Mouse (Mus musculus): Measurements from ENCODE around the gene Spag5. TPM values are rescaled to one million over a fixed set of nuclear protein-coding genes. Genes with fewer than 3 reads are reported as not detected.
A peak's percentile ranks its signal among the peaks of the same experiment; 100 is the strongest.

The Spag5 gene
- polyA plus RNA-seq, 1 experiment from 2014 or later = 34.1 TPM

DNA sequence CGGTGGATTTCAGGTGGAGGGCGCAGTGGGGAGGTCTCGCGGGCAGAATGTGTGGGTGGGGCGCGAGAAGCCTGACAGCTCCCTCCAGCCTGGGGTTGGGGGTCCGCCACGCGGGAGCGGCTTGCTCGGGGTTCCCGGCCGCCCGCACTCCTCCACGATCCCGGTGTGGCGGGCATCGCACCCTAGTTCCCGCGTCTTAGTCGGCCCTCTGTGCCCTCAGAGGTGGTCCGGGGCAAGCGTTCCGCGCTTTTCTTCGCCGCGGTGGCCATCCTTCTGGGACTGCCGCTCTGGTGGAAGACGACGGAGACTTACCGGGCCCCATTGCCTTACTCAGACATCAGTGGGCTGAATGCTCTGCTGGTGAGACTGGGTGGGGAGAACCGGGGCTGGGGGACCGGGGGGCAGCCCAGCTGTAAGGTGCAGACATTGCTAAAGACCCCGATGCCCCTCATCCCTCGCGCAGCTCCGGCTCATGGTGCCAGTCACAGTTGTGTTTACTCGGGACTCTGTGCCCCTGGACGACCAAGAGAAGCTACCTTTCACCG lies 27.3 kb downstream of the Spag5 start:
- no peak for DNase-seq (ENCODE audit: low spot score)
- Histone ChIP-seq H3K9me3 (ENCODE audit: control insufficient read depth, low read length) (no peaks in the 10 kb centered on the region), H3K4me2 (ENCODE audit: low read length) (peak overlapping the region; percentile 91), H3K36me3 (ENCODE audit: control insufficient read depth, insufficient read depth, low read length) (peaks cover 9% of the 10 kb centered on the region), H3K4me1 (replicated peaks; ENCODE audit: control insufficient read depth, insufficient read depth, low read length) (peaks cover 7% of the 10 kb centered on the region), H3K27ac (ENCODE audit: low read depth) (no peak overlapping the region), H3K9ac (ENCODE audit: low read length) (peak overlapping the region; percentile 84), H3K4me3 (ENCODE audit: low read depth, low read length) (peak overlapping the region; percentile 79), H3K27me3 (replicated peaks; ENCODE audit: control insufficient read depth, insufficient read depth, low read length) (no peaks in the 10 kb centered on the region)
- 1% methylated on average over 41 of the region's 41 CpGs for WGBS
- peak; percentile 69 for ATAC-seq (replicated peaks; ENCODE audit: low FRiP score, low TSS enrichment, low read depth)

DNA sequence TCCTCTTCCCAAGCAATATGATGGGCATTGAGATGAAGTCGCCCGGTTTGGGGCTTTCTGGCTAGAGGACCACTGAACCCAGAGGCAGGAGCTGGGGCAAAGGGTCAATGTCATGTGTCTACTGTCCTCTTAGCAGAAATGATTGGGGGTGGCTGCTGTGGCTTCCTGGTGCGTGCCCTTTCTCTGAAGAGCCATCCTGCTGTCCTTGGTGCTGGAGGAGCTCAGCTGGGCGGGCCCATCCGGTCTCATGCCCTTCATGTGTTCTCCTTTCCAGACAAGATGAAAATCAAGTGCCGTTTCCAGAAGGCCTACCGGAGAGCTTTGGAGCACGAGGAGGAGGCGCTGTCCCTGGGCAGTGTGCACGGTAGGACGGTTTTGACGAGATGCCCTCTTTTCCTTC lies 31.3 kb downstream of the Spag5 start:
- Histone ChIP-seq H3K9me3 (ENCODE audit: control insufficient read depth, low read length) (no peaks in the 10 kb centered on the region), H3K36me3 (ENCODE audit: control insufficient read depth, insufficient read depth, low read length) (peaks cover 42% of the 10 kb centered on the region), H3K4me3 (ENCODE audit: low read depth, low read length) (no peak overlapping the region), H3K27me3 (replicated peaks; ENCODE audit: control insufficient read depth, insufficient read depth, low read length) (no peaks in the 10 kb centered on the region), H3K4me1 (replicated peaks; ENCODE audit: control insufficient read depth, insufficient read depth, low read length) (peaks cover 7% of the 10 kb centered on the region), H3K4me2 (ENCODE audit: low read length) (no peak overlapping the region), H3K9ac (ENCODE audit: low read length) (no peak overlapping the region), H3K27ac (ENCODE audit: low read depth) (no peak overlapping the region)
- WGBS = 95% methylated on average over 12 of the region's 12 CpGs
- DNase-seq (ENCODE audit: low spot score) (no peak), ATAC-seq (replicated peaks; ENCODE audit: low FRiP score, low TSS enrichment, low read depth) (no peak)

DNA sequence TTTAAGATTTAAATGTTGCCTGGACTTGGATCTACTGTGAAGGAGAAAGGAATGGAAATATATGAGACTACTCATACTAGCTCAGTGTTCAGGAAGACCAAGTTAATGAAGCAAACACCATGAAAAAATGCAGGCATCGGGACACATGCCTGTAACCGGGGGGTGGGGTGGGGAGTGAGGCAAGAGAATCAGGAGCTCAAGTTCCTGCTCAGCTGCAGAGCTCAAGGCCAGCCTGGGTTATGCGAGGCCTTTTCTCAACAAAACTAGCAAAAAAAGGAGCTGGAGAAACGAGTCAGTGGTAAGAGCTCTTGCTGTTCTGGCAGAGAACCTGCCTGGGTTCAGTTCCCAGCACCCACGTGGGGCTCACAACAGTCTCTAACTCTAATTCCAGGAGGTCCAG lies 32.7 kb downstream of the Spag5 start:
- WGBS = 91% methylated on average over 5 of the region's 5 CpGs

DNA sequence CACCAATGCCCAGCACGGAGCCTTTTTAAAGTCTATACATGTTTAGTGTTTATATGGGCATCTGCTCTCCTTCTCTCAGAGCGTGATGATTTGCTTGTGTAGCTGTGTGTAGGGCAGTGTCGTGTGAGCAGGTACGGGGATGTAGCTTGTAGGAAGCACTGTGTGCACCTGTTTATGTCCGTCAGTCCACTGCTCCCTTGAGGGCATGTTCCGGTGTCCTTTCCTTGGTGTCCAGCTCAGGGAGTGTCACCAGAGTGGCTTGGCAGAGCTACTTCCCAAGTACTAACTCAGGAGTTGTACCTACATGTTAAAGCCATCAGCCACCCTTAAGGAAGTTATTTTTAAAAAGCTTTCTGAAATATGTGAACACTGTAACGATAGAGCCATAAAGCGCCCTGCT lies 35.7 kb downstream of the Spag5 start:
- no peak overlapping the region for H3K4me3 ChIP-seq (ENCODE audit: low read depth, low read length)
- 93% methylated on average over 8 of the region's 8 CpGs for WGBS
- peaks cover 69% of the 10 kb centered on the region for H3K36me3 ChIP-seq (ENCODE audit: control insufficient read depth, insufficient read depth, low read length)
- no peak for DNase-seq (ENCODE audit: low spot score)
- H3K27me3 ChIP-seq (replicated peaks; ENCODE audit: control insufficient read depth, insufficient read depth, low read length) = no peaks in the 10 kb centered on the region
- no peaks in the 10 kb centered on the region for H3K9me3 ChIP-seq (ENCODE audit: control insufficient read depth, low read length)
- H3K27ac ChIP-seq (ENCODE audit: low read depth) = no peak overlapping the region
- no peak overlapping the region for H3K9ac ChIP-seq (ENCODE audit: low read length)
- H3K4me1 ChIP-seq (replicated peaks; ENCODE audit: control insufficient read depth, insufficient read depth, low read length) = no peaks in the 10 kb centered on the region
- ATAC-seq (replicated peaks; ENCODE audit: low FRiP score, low TSS enrichment, low read depth) = no peak
- no peak overlapping the region for H3K4me2 ChIP-seq (ENCODE audit: low read length)

More for the DNA sequence above, 32.7 kb downstream of the Spag5 start:
- Histone ChIP-seq H3K9me3 (ENCODE audit: control insufficient read depth, low read length) (no peaks in the 10 kb centered on the region), H3K4me3 (ENCODE audit: low read depth, low read length) (no peak overlapping the region), H3K4me1 (replicated peaks; ENCODE audit: control insufficient read depth, insufficient read depth, low read length) (peaks cover 4% of the 10 kb centered on the region), H3K36me3 (ENCODE audit: control insufficient read depth, insufficient read depth, low read length) (peaks cover 48% of the 10 kb centered on the region), H3K27me3 (replicated peaks; ENCODE audit: control insufficient read depth, insufficient read depth, low read length) (no peaks in the 10 kb centered on the region), H3K9ac (ENCODE audit: low read length) (no peak overlapping the region), H3K27ac (ENCODE audit: low read depth) (no peak overlapping the region), H3K4me2 (ENCODE audit: low read length) (no peak overlapping the region)
- ATAC-seq (replicated peaks; ENCODE audit: low FRiP score, low TSS enrichment, low read depth) (no peak), DNase-seq (ENCODE audit: low spot score) (no peak)

GRCm38 (mm10) chr11:78341702-78342101 lies 40.4 kb downstream of the Spag5 start:
- Histone ChIP-seq H3K27me3 (replicated peaks; ENCODE audit: control insufficient read depth, insufficient read depth, low read length) (no peaks in the 10 kb centered on the region), H3K9me3 (ENCODE audit: control insufficient read depth, low read length) (no peaks in the 10 kb centered on the region), H3K4me2 (ENCODE audit: low read length) (no peak overlapping the region), H3K4me1 (replicated peaks; ENCODE audit: control insufficient read depth, insufficient read depth, low read length) (peaks cover 25% of the 10 kb centered on the region), H3K36me3 (ENCODE audit: control insufficient read depth, insufficient read depth, low read length) (peaks cover 35% of the 10 kb centered on the region), H3K4me3 (ENCODE audit: low read depth, low read length) (no peak overlapping the region), H3K27ac (ENCODE audit: low read depth) (no peak overlapping the region), H3K9ac (ENCODE audit: low read length) (no peak overlapping the region)
- ATAC-seq (replicated peaks; ENCODE audit: low FRiP score, low TSS enrichment, low read depth) (no peak), DNase-seq (ENCODE audit: low spot score) (no peak)
- whole genome bisulfite sequencing = 87% methylated on average over 12 of the region's 12 CpGs

GRCm38 (mm10) chr11:78343381-78344327 lies 42.3 kb downstream of the Spag5 start, which contains the start of gene Unc119:
TSS of gene Unc119 (plus strand) at chr11:78343482.
- peak within 1 kb of the TSS; percentile 86 for H3K27ac ChIP-seq (ENCODE audit: low read depth)
- no peaks in the 10 kb centered on the region for H3K9me3 ChIP-seq (ENCODE audit: control insufficient read depth, low read length)
- peaks cover 31% of the 10 kb centered on the region for H3K36me3 ChIP-seq (ENCODE audit: control insufficient read depth, insufficient read depth, low read length)
- no peaks in the 10 kb centered on the region for H3K27me3 ChIP-seq (replicated peaks; ENCODE audit: control insufficient read depth, insufficient read depth, low read length)
- H3K4me1 ChIP-seq (replicated peaks; ENCODE audit: control insufficient read depth, insufficient read depth, low read length) = peaks cover 25% of the 10 kb centered on the region
- peak within 1 kb of the TSS; percentile 76 for H3K4me2 ChIP-seq (ENCODE audit: low read length)
- H3K9ac ChIP-seq (ENCODE audit: low read length) = peak within 1 kb of the TSS; percentile 77
- DNase-seq (ENCODE audit: low spot score) = peak; percentile 92
- WGBS = under 1% methylated on average over 62 of the region's 66 CpGs
- ATAC-seq (replicated peaks; ENCODE audit: low FRiP score, low TSS enrichment, low read depth) = peak; percentile 82
- H3K4me3 ChIP-seq (ENCODE audit: low read depth, low read length) = peak within 1 kb of the TSS; percentile 78

GRCm38 (mm10) chr11:78344328-78344889 lies 43.1 kb downstream of the Spag5 start:
- Histone ChIP-seq H3K4me3 (ENCODE audit: low read depth, low read length) (peak overlapping the region; percentile 78), H3K27ac (ENCODE audit: low read depth) (0 out of 2 replicates have a peak overlapping the region, but pooled peaks have one; percentile 86), H3K4me1 (replicated peaks; ENCODE audit: control insufficient read depth, insufficient read depth, low read length) (peaks cover 25% of the 10 kb centered on the region), H3K27me3 (replicated peaks; ENCODE audit: control insufficient read depth, insufficient read depth, low read length) (no peaks in the 10 kb centered on the region), H3K4me2 (ENCODE audit: low read length) (peak overlapping the region; percentile 76), H3K9ac (ENCODE audit: low read length) (peak overlapping the region; percentile 77; the same call in 1 of the 2 replicates), H3K9me3 (ENCODE audit: control insufficient read depth, low read length) (no peaks in the 10 kb centered on the region), H3K36me3 (ENCODE audit: control insufficient read depth, insufficient read depth, low read length) (peaks cover 28% of the 10 kb centered on the region)
- 64% methylated on average over 6 of the region's 6 CpGs for WGBS
- no peak for ATAC-seq (replicated peaks; ENCODE audit: low FRiP score, low TSS enrichment, low read depth)
- DNase-seq (ENCODE audit: low spot score) = no peak

DNA sequence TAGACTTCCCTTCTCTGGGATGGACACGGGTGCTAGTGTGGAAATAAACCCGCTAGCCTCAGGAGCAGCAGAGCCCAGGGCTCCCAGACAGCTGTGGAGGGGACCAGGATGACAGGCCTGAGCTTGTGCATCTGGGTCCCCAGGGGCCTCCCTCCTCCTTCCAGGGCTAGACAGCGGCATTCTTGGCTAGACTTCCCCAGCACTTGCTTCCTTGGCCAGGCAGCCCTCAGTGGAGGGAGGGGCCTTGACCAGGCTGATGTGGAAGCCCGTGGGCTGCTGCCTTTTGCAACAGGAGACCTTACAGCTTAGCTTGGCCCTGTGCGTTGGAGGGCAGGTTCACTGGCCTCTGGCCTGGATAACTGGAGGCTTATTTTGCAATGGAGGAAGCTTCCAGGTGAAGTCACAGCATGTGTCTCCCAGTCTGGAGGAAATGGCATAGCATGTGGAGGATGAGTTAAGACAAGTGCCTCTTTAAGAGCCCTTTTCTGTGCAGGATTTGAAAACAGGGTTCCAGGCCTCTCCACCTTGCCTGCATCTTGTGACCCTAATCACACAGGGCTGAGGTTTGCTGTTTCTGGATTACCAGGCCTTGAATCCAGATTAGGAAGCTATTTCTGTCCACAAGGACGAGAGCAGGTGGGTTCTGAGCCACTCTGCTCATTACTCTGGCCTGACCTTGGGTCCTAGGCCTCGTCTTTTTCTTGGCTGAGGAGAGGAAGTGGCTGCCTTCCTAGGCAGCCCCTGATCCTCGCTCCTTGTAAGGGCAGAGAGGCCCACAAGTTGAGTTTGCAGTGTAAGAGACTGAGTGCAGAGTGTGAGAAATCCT lies 43.8 kb downstream of the Spag5 start:
- H3K4me3 ChIP-seq (ENCODE audit: low read depth, low read length) = no peak overlapping the region; the same call in 1 of the 2 replicates
- ATAC-seq (replicated peaks; ENCODE audit: low FRiP score, low TSS enrichment, low read depth) (no peak), DNase-seq (ENCODE audit: low spot score) (no peak)
- H3K9ac ChIP-seq (ENCODE audit: low read length) = peak overlapping the region; percentile 17; the same call in 1 of the 2 replicates
- H3K27me3 ChIP-seq (replicated peaks; ENCODE audit: control insufficient read depth, insufficient read depth, low read length) = no peaks in the 10 kb centered on the region
- WGBS = 53% methylated on average over 8 of the region's 8 CpGs
- H3K9me3 ChIP-seq (ENCODE audit: control insufficient read depth, low read length) = no peaks in the 10 kb centered on the region
- peaks cover 32% of the 10 kb centered on the region for H3K4me1 ChIP-seq (replicated peaks; ENCODE audit: control insufficient read depth, insufficient read depth, low read length)
- 0 out of 2 replicates have a peak overlapping the region, but pooled peaks have one; percentile 12 for H3K27ac ChIP-seq (ENCODE audit: low read depth)
- peak overlapping the region; percentile 76 for H3K4me2 ChIP-seq (ENCODE audit: low read length)
- H3K36me3 ChIP-seq (ENCODE audit: control insufficient read depth, insufficient read depth, low read length) = peaks cover 23% of the 10 kb centered on the region
